Mouse (Mus musculus) embryonic facial prominence, embryonic 12.5 days (tissue): ENCODE results near the gene Ift172. TPM values are rescaled to one million over a fixed set of nuclear protein-coding genes. Genes with fewer than 3 reads are reported as not detected.

Source experiments
- ATAC-seq: fragments of 200-750 bp; cut with Nextera tagmentation; 2 replicates; pipeline ENCODE4 v1.8.0; 2017; ENCODE audit not compliant: insufficient number of reproducible peaks, insufficient read depth, low FRiP score, low TSS enrichment
- H3K27ac ChIP-seq: fragments of 300-500 bp; sonication (generic); 2 replicates; pipeline ENCODE4 v1.5.1; 2016; ENCODE audit warnings: mild to moderate bottlenecking
- H3K27me3 ChIP-seq: fragments of 300-500 bp; sonication (generic); 2 replicates; pipeline ENCODE4 v1.6.1; 2016; ENCODE audit warnings: mild to moderate bottlenecking, moderate library complexity
- H3K36me3 ChIP-seq: fragments of 300-500 bp; sonication (generic); 2 replicates; pipeline ENCODE4 v1.6.1; 2016; ENCODE audit warnings: mild to moderate bottlenecking
- H3K4me1 ChIP-seq: fragments of 300-500 bp; sonication (generic); 2 replicates; pipeline ENCODE4 v1.6.1; 2016
- H3K4me2 ChIP-seq: fragments of 300-500 bp; sonication (generic); replicated peaks from 2 replicates; pipeline ENCODE4 v1.6.1; 2016; ENCODE audit warnings: mild to moderate bottlenecking, moderate library complexity
- H3K4me3 ChIP-seq: fragments of 300-500 bp; sonication (generic); 2 replicates; pipeline ENCODE4 v1.5.1; 2016; ENCODE audit warnings: mild to moderate bottlenecking
- H3K9ac ChIP-seq: fragments of 300-500 bp; sonication (generic); 2 replicates; pipeline ENCODE4 v1.6.1; 2016; ENCODE audit warnings: mild to moderate bottlenecking, moderate library complexity
- H3K9me3 ChIP-seq: fragments of 300-500 bp; sonication (generic); 2 replicates; pipeline ENCODE4 v1.6.1; 2016; ENCODE audit warnings: mild to moderate bottlenecking, moderate library complexity
- WGBS: fragments of 180-500 bp; shearing (Covaris S2); methylation state at CpG from one replicate; pipeline ENCODE4 v1.1.7; 2016; 5-methylcytosine and 5-hydroxymethylcytosine counted together
- polyA plus RNA-seq: library from polyadenylated mRNA; unstranded; fragments of >200 nt; fragmentation: Nextera tagmentation; extraction: Ambion mirVana; gene quantifications from 2 replicates; pipeline ENCODE4 v1.2.1, GENCODE M21; 2016

Gene Ift172
- polyA plus RNA-seq, 1 experiment from 2014 or later: 58.0 TPM

- no peaks in the 10 kb centered on the region for H3K27me3 ChIP-seq
- 0 out of 2 replicates have a peak, but pooled peaks have one; percentile 2 for ATAC-seq
- peak overlapping the region; percentile 97 for H3K9ac ChIP-seq
- H3K27ac ChIP-seq: peak overlapping the region; percentile 81
- H3K9me3 ChIP-seq: no peaks in the 10 kb centered on the region
- H3K4me2 ChIP-seq: peak overlapping the region; percentile 78
- H3K36me3 ChIP-seq: peaks cover 11% of the 10 kb centered on the region
- H3K4me1 ChIP-seq: peaks cover 16% of the 10 kb centered on the region
- 2% methylated on average over 28 of the region's 29 CpGs for WGBS
- peak overlapping the region; percentile 91 for H3K4me3 ChIP-seq
These were observed 4.2 kb upstream of the Ift172 start for GRCm38 (mm10) chr5:31294964-31295605.

GRCm38 (mm10) chr5:31291361-31291688 lies 409 bp upstream of the Ift172 start:
- WGBS: 4% methylated on average over 9 of the region's 9 CpGs
- Histone ChIP-seq H3K9ac (peak overlapping the region; percentile 3; the same call in 1 of the 2 replicates), H3K36me3 (peaks cover 18% of the 10 kb centered on the region), H3K27me3 (no peaks in the 10 kb centered on the region), H3K4me3 (peak overlapping the region; percentile 53), H3K27ac (peak overlapping the region; percentile 72), H3K4me2 (peak overlapping the region; percentile 79), H3K9me3 (no peaks in the 10 kb centered on the region), H3K4me1 (peaks cover 20% of the 10 kb centered on the region)
- no peak for ATAC-seq

GRCm38 (mm10) chr5:31289626-31290230 lies 1.2 kb downstream of the Ift172 start:
- Histone ChIP-seq H3K27me3 (no peaks in the 10 kb centered on the region), H3K36me3 (peaks cover 33% of the 10 kb centered on the region), H3K4me2 (peak overlapping the region; percentile 79), H3K9ac (peak overlapping the region; percentile 60; the same call in 1 of the 2 replicates), H3K4me1 (peaks cover 17% of the 10 kb centered on the region), H3K4me3 (peak overlapping the region; percentile 53; the same call in 1 of the 2 replicates), H3K27ac (no peak overlapping the region), H3K9me3 (no peaks in the 10 kb centered on the region)
- 85% methylated on average over 3 of the region's 3 CpGs for WGBS
- no peak for ATAC-seq

DNA sequence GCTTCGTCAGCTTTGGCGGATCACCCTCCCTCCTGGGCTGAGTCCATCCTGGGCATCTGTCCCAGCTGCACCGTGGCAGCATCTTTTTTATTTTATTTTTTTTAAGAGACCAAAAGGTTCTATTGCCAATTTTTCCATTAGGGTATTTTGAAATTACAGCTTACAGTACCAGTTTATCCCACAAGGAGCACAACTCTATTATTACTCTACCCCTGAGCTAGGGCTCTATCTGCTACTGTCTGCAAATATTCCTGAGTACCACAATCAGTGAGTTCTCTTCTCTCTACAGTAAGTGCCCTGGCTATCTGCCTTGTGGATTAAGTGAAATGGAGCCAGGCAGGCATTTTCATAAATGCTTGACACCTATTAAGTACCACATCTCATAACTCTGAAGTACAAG lies 2.3 kb downstream of the Ift172 start:
- H3K9me3 ChIP-seq: no peaks in the 10 kb centered on the region
- no peak overlapping the region for H3K27ac ChIP-seq
- no peak for ATAC-seq
- peaks cover 44% of the 10 kb centered on the region for H3K36me3 ChIP-seq
- no peak overlapping the region for H3K9ac ChIP-seq
- WGBS: 86% methylated on average over 3 of the region's 3 CpGs
- no peaks in the 10 kb centered on the region for H3K27me3 ChIP-seq
- no peak overlapping the region for H3K4me2 ChIP-seq
- no peak overlapping the region for H3K4me3 ChIP-seq
- peaks cover 10% of the 10 kb centered on the region for H3K4me1 ChIP-seq

DNA sequence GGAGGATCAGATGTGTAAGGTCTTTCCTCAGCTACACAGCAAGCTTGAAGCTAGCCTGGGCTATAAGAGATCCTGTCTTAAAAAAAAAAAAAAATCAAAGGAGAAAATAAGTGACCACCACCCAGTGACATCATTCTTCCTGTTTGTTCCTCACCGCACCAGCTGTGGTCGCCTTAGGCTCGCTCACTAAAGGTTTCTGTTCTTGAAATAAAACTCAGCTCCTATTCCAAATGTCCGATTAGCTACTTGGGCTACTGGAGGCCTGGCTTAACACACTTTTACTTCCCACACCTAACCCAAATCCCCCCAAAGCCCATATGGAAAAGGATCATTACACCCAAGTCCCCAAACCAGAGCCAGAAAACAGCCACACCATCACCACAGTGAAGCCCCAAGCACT lies 2.7 kb downstream of the Ift172 start:
- Histone ChIP-seq H3K27me3 (no peaks in the 10 kb centered on the region), H3K36me3 (peaks cover 44% of the 10 kb centered on the region), H3K27ac (no peak overlapping the region), H3K9ac (no peak overlapping the region), H3K4me2 (no peak overlapping the region), H3K4me3 (no peak overlapping the region), H3K4me1 (peaks cover 10% of the 10 kb centered on the region), H3K9me3 (no peaks in the 10 kb centered on the region)
- 83% methylated on average over 4 of the region's 4 CpGs for WGBS
- ATAC-seq: no peak

DNA sequence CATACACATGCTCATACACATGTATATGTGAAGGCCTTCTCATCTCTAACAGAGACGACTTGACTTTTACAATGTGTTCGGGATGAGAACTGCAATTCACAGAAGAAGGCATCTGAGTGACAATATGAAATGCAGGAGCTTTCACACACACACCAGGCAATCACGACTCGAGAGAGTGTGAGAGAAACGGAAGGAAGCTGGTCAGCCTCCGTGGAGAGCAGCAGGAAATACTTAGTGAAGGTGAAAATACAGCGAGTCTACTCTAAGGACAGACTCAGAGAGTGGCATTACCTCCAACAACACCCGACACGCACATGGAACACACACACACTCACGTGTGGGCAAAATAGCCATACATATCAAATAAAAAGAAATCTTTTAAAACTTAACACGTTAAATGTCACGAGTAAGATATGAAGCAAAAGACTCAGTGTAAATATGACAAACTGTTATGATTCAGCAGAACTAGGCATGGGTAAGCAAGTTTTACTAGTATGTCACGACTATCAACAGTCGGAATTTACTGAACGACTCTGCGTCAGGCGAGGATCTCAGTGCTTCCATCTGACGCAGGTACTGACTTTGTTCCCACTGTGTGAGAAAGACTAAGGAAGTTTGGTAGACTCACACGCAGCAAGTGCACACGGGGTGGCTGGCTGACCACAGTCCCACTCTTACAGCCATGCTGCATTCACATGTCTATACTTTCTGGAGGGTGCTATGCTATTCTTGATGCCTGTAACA lies 11.5 kb downstream of the Ift172 start:
- no peak for ATAC-seq
- no peaks in the 10 kb centered on the region for H3K27me3 ChIP-seq
- peaks cover 83% of the 10 kb centered on the region for H3K36me3 ChIP-seq
- no peaks in the 10 kb centered on the region for H3K4me1 ChIP-seq
- H3K4me2 ChIP-seq: no peak overlapping the region
- no peak overlapping the region for H3K4me3 ChIP-seq
- WGBS: 88% methylated on average over 20 of the region's 20 CpGs
- H3K9me3 ChIP-seq: no peaks in the 10 kb centered on the region
- H3K27ac ChIP-seq: no peak overlapping the region
- no peak overlapping the region for H3K9ac ChIP-seq

DNA sequence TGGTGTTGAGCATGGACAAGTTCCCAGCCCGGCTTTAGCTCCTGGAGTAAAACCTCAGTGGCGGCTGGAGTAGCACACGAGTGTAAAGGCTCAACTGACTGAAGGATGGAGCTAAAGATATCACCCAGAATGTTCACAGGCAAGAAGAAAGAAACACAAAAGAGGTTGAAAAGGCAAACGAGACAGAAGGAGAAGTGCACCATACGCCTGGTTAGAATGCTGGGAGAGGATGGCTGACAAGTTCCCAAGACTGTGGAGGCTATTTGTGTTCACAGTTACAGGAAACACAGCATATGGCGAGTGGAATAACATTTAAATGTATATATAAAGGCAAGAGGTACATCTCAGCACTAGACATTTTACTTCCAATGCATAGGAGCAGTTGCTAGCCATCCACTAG lies 17.9 kb downstream of the Ift172 start:
- Histone ChIP-seq H3K9ac (no peak overlapping the region), H3K4me2 (no peak overlapping the region), H3K36me3 (peaks cover 68% of the 10 kb centered on the region), H3K27ac (no peak overlapping the region), H3K4me3 (no peak overlapping the region), H3K4me1 (no peaks in the 10 kb centered on the region), H3K9me3 (no peaks in the 10 kb centered on the region), H3K27me3 (no peaks in the 10 kb centered on the region)
- WGBS: 91% methylated on average over 6 of the region's 6 CpGs
- no peak for ATAC-seq

GRCm38 (mm10) chr5:31267686-31268085 lies 23.2 kb downstream of the Ift172 start:
- no peaks in the 10 kb centered on the region for H3K4me1 ChIP-seq
- peaks cover 87% of the 10 kb centered on the region for H3K36me3 ChIP-seq
- H3K9ac ChIP-seq: no peak overlapping the region
- 78% methylated on average over 6 of the region's 6 CpGs for WGBS
- H3K4me2 ChIP-seq: no peak overlapping the region
- no peak for ATAC-seq
- no peak overlapping the region for H3K4me3 ChIP-seq
- no peaks in the 10 kb centered on the region for H3K9me3 ChIP-seq
- no peak overlapping the region for H3K27ac ChIP-seq
- no peaks in the 10 kb centered on the region for H3K27me3 ChIP-seq

DNA sequence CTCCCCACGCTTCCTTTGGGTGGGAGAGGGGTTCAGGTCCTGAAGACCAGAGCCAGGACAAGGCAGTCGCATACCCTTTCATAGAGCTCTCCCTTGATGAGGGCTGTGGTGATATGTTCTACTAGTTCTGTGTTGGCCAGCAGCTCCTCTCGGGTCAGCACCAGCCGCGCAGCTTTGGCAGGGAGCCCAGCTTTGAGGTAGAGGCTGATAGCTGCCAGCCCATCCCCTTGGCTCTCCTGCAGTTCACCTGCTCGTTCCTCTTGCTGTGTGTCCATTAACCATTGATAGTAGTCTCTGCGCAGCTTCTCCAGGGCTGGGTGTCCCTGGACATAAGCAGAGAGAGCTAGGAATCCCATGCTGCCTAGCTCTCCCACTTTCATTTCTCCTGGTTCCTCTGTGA lies 24.8 kb downstream of the Ift172 start:
- Histone ChIP-seq H3K9ac (no peak overlapping the region), H3K27ac (no peak overlapping the region), H3K4me1 (no peaks in the 10 kb centered on the region), H3K27me3 (no peaks in the 10 kb centered on the region), H3K36me3 (peaks cover 90% of the 10 kb centered on the region), H3K4me2 (no peak overlapping the region), H3K4me3 (no peak overlapping the region), H3K9me3 (no peaks in the 10 kb centered on the region)
- no peak for ATAC-seq
- WGBS: 86% methylated on average over 7 of the region's 7 CpGs

GRCm38 (mm10) chr5:31257616-31258015 lies 33.3 kb downstream of the Ift172 start:
- WGBS: 81% methylated on average over 11 of the region's 11 CpGs

GRCm38 (mm10) chr5:31255971-31256370 lies 34.9 kb downstream of the Ift172 start:
- WGBS: 91% methylated on average over 2 of the region's 2 CpGs
- no peaks in the 10 kb centered on the region for H3K27me3 ChIP-seq
- no peak overlapping the region for H3K9ac ChIP-seq
- H3K4me3 ChIP-seq: no peak overlapping the region
- H3K9me3 ChIP-seq: no peaks in the 10 kb centered on the region
- ATAC-seq: no peak
- H3K4me1 ChIP-seq: peaks cover 26% of the 10 kb centered on the region
- no peak overlapping the region for H3K4me2 ChIP-seq
- H3K36me3 ChIP-seq: peaks cover 80% of the 10 kb centered on the region
- H3K27ac ChIP-seq: no peak overlapping the region

More at GRCm38 (mm10) chr5:31257616-31258015, 33.3 kb downstream of the Ift172 start:
- H3K36me3 ChIP-seq: peaks cover 82% of the 10 kb centered on the region
- H3K9me3 ChIP-seq: no peaks in the 10 kb centered on the region
- no peak overlapping the region for H3K9ac ChIP-seq
- H3K4me3 ChIP-seq: no peak overlapping the region
- no peaks in the 10 kb centered on the region for H3K27me3 ChIP-seq
- ATAC-seq: no peak
- H3K27ac ChIP-seq: no peak overlapping the region
- peaks cover 9% of the 10 kb centered on the region for H3K4me1 ChIP-seq
- no peak overlapping the region for H3K4me2 ChIP-seq

- ATAC-seq: no peak
- Histone ChIP-seq H3K27me3 (no peaks in the 10 kb centered on the region), H3K36me3 (peaks cover 80% of the 10 kb centered on the region), H3K4me3 (no peak overlapping the region), H3K4me2 (no peak overlapping the region), H3K4me1 (peaks cover 32% of the 10 kb centered on the region), H3K9ac (no peak overlapping the region), H3K27ac (no peak overlapping the region), H3K9me3 (no peaks in the 10 kb centered on the region)
- 85% methylated on average over 2 of the region's 2 CpGs for WGBS
These were observed 35.5 kb downstream of the Ift172 start for GRCm38 (mm10) chr5:31255381-31255780.
